Mouse (Mus musculus) CH12.LX (cell line): Measurements from ENCODE around the gene Cnpy1. TPM values are rescaled to one million over a fixed set of nuclear protein-coding genes. Genes with fewer than 3 reads are reported as not detected.

Experiments used
- DNase-seq: peaks from one replicate; pipeline ENCODE4 v3.0.0-alpha.2; 2013; ENCODE audit errors: extremely low read depth
- H3K27ac ChIP-seq: 2 replicates; pipeline ENCODE4 v1.5.1; 2012; ENCODE audit warnings: low read depth, mild to moderate bottlenecking, control low read depth, moderate library complexity; ENCODE audit not compliant: insufficient read depth
- H3K27me3 ChIP-seq: replicated peaks from 2 replicates; pipeline ENCODE3; 2012; ENCODE audit warnings: inconsistent platforms
- H3K36me3 ChIP-seq, 2 experiments: replicated peaks in 1 of 2; 2 replicates each; pipeline versions ENCODE3 to v1.6.1; 2012; ENCODE audit warnings: inconsistent platforms in 1 of 2, low read length in 1 of 2, mild to moderate bottlenecking in 1 of 2, mixed read lengths in 1 of 2, moderate library complexity in 1 of 2; ENCODE audit not compliant: control insufficient read depth in 1 of 2, insufficient read depth in 1 of 2
- H3K4me1 ChIP-seq, 2 experiments: 2 replicates each; pipeline ENCODE4 v1.6.1; 2012; ENCODE audit warnings: inconsistent platforms in 1 of 2, moderate library complexity in 1 of 2; ENCODE audit not compliant: insufficient read depth in 2 of 2, control insufficient read depth in 1 of 2
- H3K4me2 ChIP-seq: 2 replicates; pipeline ENCODE4 v1.6.1; 2012; ENCODE audit warnings: low read depth, mild to moderate bottlenecking, control low read depth; ENCODE audit not compliant: poor library complexity, insufficient read depth, severe bottlenecking
- H3K4me3 ChIP-seq, 3 experiments: fragments of 150-350 bp in 1 of 3; sonication (generic) in 1 of 3; replicated peaks in 1 of 3; 2 replicates each; pipeline versions ENCODE3 to v1.5.1; 2011 to 2012; ENCODE audit warnings: low read depth in 2 of 3, low read length in 2 of 3, mild to moderate bottlenecking in 2 of 3, moderate library complexity in 2 of 3, control low read depth in 1 of 3, improper control_type of control experiment in 1 of 3, inconsistent platforms in 1 of 3, mixed read lengths in 1 of 3; ENCODE audit not compliant: poor library complexity in 1 of 3
- H3K79me2 ChIP-seq: replicated peaks from 2 replicates; pipeline ENCODE4 v1.6.1; 2012; ENCODE audit warnings: mild to moderate bottlenecking, moderate library complexity; ENCODE audit not compliant: control insufficient read depth, poor library complexity, insufficient read depth, severe bottlenecking; ENCODE audit errors: extremely low read depth
- H3K9ac ChIP-seq: 2 replicates; pipeline ENCODE4 v1.6.1; 2012; ENCODE audit warnings: low read depth, mild to moderate bottlenecking, control low read depth, moderate library complexity; ENCODE audit not compliant: insufficient read depth
- H3K9me3 ChIP-seq: replicated peaks from 2 replicates; pipeline ENCODE3; 2012; ENCODE audit warnings: low read length, inconsistent platforms, mixed read lengths
- BHLHE40 ChIP-seq: IDR thresholded peaks from 2 replicates; pipeline ENCODE4 v1.6.1; 2011; ENCODE audit warnings: mild to moderate bottlenecking, low read depth, low read length, improper control_type of control experiment
- CHD2 ChIP-seq: IDR thresholded peaks from 2 replicates; pipeline ENCODE4 v1.6.1; 2011; ENCODE audit warnings: low read length, improper control_type of control experiment
- E2F4 ChIP-seq: IDR thresholded peaks from 2 replicates; pipeline ENCODE4 v1.6.1; 2011; ENCODE audit warnings: low read depth, low read length, improper control_type of control experiment; ENCODE audit not compliant: insufficient replicate concordance
- ELF1 ChIP-seq: IDR thresholded peaks from 2 replicates; pipeline ENCODE4 v1.6.1; 2014; ENCODE audit warnings: low read depth, mild to moderate bottlenecking, inconsistent platforms, low read length, improper control_type of control experiment
- EP300 ChIP-seq: IDR thresholded peaks from 2 replicates; pipeline ENCODE4 v1.6.1; 2011; ENCODE audit warnings: low read length, improper control_type of control experiment
- GABPA ChIP-seq: IDR thresholded peaks from 2 replicates; pipeline ENCODE4 v1.6.1; 2012; ENCODE audit warnings: low read depth, low read length, improper control_type of control experiment, inconsistent platforms; ENCODE audit not compliant: insufficient replicate concordance
- HCFC1 ChIP-seq: IDR thresholded peaks from 2 replicates; pipeline ENCODE4 v1.6.1; 2012; ENCODE audit warnings: low read depth, mild to moderate bottlenecking, inconsistent platforms, low read length, improper control_type of control experiment
- IRF4 ChIP-seq: IDR thresholded peaks from 2 replicates; pipeline ENCODE4 v1.6.1; 2014; ENCODE audit warnings: low read depth, mild to moderate bottlenecking, inconsistent platforms, low read length, improper control_type of control experiment
- JUN ChIP-seq: IDR thresholded peaks from 2 replicates; pipeline ENCODE4 v1.6.1; 2011; ENCODE audit warnings: low read depth, mild to moderate bottlenecking, low read length, improper control_type of control experiment, moderate library complexity; ENCODE audit not compliant: insufficient read depth
- JUND ChIP-seq: conservative IDR thresholded peaks from 2 replicates; pipeline ENCODE4 v1.6.1; 2011; ENCODE audit warnings: low read depth, low read length, improper control_type of control experiment
- MAFK ChIP-seq: IDR thresholded peaks from 2 replicates; pipeline ENCODE4 v1.6.1; 2011; ENCODE audit warnings: low read length, improper control_type of control experiment; ENCODE audit not compliant: insufficient replicate concordance
- MAX ChIP-seq: IDR thresholded peaks from 2 replicates; pipeline ENCODE4 v1.6.1; 2011; ENCODE audit warnings: low read length, improper control_type of control experiment
- MAZ ChIP-seq: IDR thresholded peaks from 2 replicates; pipeline ENCODE4 v1.6.1; 2012; ENCODE audit warnings: low read depth, mild to moderate bottlenecking, inconsistent platforms, low read length, improper control_type of control experiment, moderate library complexity
- MEF2A ChIP-seq: IDR thresholded peaks from 2 replicates; pipeline ENCODE4 v1.6.1; 2014; ENCODE audit warnings: low read depth, mild to moderate bottlenecking, inconsistent platforms, low read length, improper control_type of control experiment, borderline replicate concordance
- NRF1 ChIP-seq: IDR thresholded peaks from 2 replicates; pipeline ENCODE4 v1.6.1; 2014; ENCODE audit warnings: low read depth, mild to moderate bottlenecking, inconsistent platforms, low read length, improper control_type of control experiment, moderate library complexity
- POLR2A ChIP-seq: IDR thresholded peaks from 2 replicates; pipeline ENCODE4 v1.6.1; 2011; ENCODE audit warnings: low read depth, mild to moderate bottlenecking, improper control_type of control experiment, low read length
- POLR2AphosphoS2 ChIP-seq: IDR thresholded peaks from 2 replicates; pipeline ENCODE4 v1.6.1; 2011; ENCODE audit warnings: low read depth, low read length, improper control_type of control experiment
- RAD21 ChIP-seq: IDR thresholded peaks from 2 replicates; pipeline ENCODE4 v1.6.1; 2011; ENCODE audit warnings: low read depth, mild to moderate bottlenecking, low read length, improper control_type of control experiment, moderate library complexity
- RCOR1 ChIP-seq: conservative IDR thresholded peaks from 2 replicates; pipeline ENCODE4 v1.6.1; 2012; ENCODE audit warnings: low read depth, mild to moderate bottlenecking, inconsistent platforms, low read length, improper control_type of control experiment
- TBP ChIP-seq: conservative IDR thresholded peaks from 2 replicates; pipeline ENCODE4 v1.6.1; 2011; ENCODE audit warnings: low read depth, low read length, improper control_type of control experiment
- TCF12 ChIP-seq: IDR thresholded peaks from 2 replicates; pipeline ENCODE4 v1.6.1; 2014; ENCODE audit warnings: low read depth, mild to moderate bottlenecking, inconsistent platforms, low read length, improper control_type of control experiment
- USF2 ChIP-seq: conservative IDR thresholded peaks from 2 replicates; pipeline ENCODE4 v1.6.1; 2011; ENCODE audit warnings: low read depth, low read length, improper control_type of control experiment
- ZC3H11A ChIP-seq: IDR thresholded peaks from 2 replicates; pipeline ENCODE4 v1.6.1; 2012; ENCODE audit warnings: low read depth, mild to moderate bottlenecking, inconsistent platforms, low read length, improper control_type of control experiment
- ZKSCAN1 ChIP-seq: IDR thresholded peaks from 2 replicates; pipeline ENCODE4 v1.6.1; 2012; ENCODE audit warnings: low read depth, inconsistent platforms, low read length, improper control_type of control experiment, borderline replicate concordance
- ZMIZ1 ChIP-seq: IDR thresholded peaks from 2 replicates; pipeline ENCODE4 v1.6.1; 2012; ENCODE audit warnings: low read depth, mild to moderate bottlenecking, inconsistent platforms, low read length, improper control_type of control experiment
- dilution Hi-C: fragments of 300-500 bp; cut with MboI; formaldehyde crosslinking; loops from 2 replicates; pipeline ENCODE4 v1.14.3; 2020; ENCODE audit warnings: low sequenced_read_pairs; ENCODE audit not compliant: extremely low pct_unique_long_range_greater_than_20kb, extremely low pct_ligation_motif_present
- in situ Hi-C: fragments of 300-500 bp; cut with MboI; formaldehyde crosslinking; loops from 3 replicates; pipeline ENCODE4 v1.14.3; 2019; ENCODE audit warnings: low sequenced_read_pairs, low pct_ligation_motif_present, low pct_unique_long_range_greater_than_20kb, mixed read lengths
- polyA plus RNA-seq: library from polyadenylated mRNA; unstranded; fragments of >175 nt; gene quantifications from 2 replicates; pipeline ENCODE4 v1.2.1, GENCODE M21; 2012; ENCODE audit warnings: low read depth; ENCODE audit not compliant: insufficient read length
- total RNA-seq, 2 experiments: library from RNA; depleted of rRNA; stranded (reverse); fragments of 300-350 nt in 1 of 2; fragments of >200 nt in 1 of 2; gene quantifications; 2 replicates each; pipeline ENCODE4 v1.2.3; 2012 to 2014

Gene Cnpy1
- total and polyA plus RNA-seq, 3 experiments: 0.11 to 0.26 TPM; not detected in 1

DNA sequence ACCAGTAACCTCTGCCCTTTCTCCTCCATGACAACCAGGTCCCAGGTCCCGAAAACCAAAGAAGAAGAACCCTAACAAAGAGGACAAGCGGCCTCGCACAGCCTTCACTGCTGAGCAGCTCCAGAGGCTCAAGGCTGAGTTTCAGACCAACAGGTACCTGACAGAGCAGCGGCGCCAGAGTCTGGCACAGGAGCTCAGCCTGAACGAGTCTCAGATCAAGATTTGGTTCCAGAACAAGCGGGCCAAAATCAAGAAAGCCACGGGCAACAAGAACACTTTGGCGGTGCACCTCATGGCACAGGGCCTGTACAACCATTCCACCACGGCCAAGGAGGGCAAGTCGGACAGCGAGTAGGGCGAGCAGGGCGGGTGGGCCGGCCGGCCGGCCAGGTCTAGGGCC, 75.5 kb downstream of the Cnpy1 start:
- H3K4me3 ChIP-seq: no peak overlapping the region
- H3K79me2 ChIP-seq: no peaks in the 10 kb centered on the region
- H3K9ac ChIP-seq: no peak overlapping the region
- no peaks in the 10 kb centered on the region for H3K36me3 ChIP-seq
- dilution Hi-C loops: no loop called here
- H3K9me3 ChIP-seq: peaks cover 30% of the 10 kb centered on the region
- H3K27me3 ChIP-seq: no peaks in the 10 kb centered on the region
- no peak overlapping the region for H3K4me2 ChIP-seq
- TF ChIP-seq POLR2AphosphoS2: no peak
- no peak for TF ChIP-seq MAZ
- TF ChIP-seq GABPA: no peak
- TF ChIP-seq ZMIZ1: no peak
- TF ChIP-seq, all 38 proteins: peak for 0
- in situ Hi-C loops: no loop called here
- Histone ChIP-seq H3K4me1 (no peaks in the 10 kb centered on the region), H3K27ac (no peak overlapping the region)
- no peak for DNase-seq

DNA sequence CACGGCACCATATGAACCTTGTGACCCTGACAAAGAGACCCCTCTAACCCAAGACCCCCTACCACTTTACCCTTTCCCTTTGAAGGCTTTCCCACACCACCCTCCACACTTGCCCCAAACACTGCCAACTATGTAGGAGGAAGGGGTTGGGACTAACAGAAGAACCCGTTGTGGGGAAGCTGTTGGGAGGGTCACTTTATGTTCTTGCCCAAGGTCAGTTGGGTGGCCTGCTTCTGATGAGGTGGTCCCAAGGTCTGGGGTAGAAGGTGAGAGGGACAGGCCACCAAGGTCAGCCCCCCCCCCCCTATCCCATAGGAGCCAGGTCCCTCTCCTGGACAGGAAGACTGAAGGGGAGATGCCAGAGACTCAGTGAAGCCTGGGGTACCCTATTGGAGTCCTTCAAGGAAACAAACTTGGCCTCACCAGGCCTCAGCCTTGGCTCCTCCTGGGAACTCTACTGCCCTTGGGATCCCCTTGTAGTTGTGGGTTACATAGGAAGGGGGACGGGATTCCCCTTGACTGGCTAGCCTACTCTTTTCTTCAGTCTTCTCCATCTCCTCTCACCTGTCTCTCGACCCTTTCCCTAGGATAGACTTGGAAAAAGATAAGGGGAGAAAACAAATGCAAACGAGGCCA, 76.3 kb downstream of the Cnpy1 start:
- dilution Hi-C loops: no loop called here
- in situ Hi-C loops: no loop called here

DNA sequence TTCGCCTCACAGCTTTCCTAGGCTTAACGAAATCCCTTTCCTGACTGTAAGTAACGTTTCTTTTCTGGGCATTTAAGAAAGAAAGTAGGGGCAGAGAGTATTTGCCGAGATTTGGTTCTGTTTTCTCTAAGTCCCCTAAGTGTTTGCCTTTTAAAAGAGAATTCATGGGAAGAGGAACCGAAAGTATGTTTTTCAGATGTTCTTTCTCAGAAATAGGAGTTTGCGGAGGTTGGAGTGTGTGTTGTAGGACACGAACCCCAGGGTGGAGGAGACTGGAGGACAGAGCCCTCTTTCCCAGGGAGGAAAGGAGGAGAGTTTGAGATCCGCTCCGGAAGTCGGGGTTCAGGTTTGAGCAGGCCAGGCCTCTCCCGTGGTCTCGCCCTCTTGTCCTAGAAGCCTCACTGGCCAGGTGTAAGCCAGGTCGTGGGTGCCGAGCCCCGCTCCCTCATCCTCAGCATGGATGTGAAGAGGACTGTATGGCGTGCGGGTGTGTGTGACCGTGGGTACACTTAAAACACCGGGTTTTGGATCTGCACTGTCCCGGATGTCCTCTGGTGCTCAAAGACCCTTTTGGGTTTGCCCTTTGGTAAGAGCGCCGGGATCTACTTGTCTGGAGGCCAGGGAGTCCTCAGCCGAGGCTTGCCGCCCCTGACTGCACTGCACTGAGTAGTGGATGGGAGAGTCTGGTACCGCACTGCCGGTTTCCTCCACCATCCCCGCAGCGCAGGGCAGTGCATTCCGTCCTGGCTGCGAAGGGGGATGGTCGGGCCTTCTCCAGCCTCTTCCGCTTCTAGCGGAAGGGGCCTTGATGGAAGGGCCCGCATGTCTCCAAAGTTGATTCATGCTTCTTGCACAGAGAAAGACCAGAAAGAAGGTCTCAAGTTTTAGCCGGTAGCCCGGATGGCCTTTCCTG, 77.1 kb downstream of the Cnpy1 start:
- Histone ChIP-seq H3K4me1 (no peaks in the 10 kb centered on the region), H3K27me3 (peaks cover 4% of the 10 kb centered on the region), H3K4me3 (no peak overlapping the region), H3K36me3 (no peaks in the 10 kb centered on the region), H3K4me2 (no peak overlapping the region), H3K27ac (no peak overlapping the region), H3K79me2 (no peaks in the 10 kb centered on the region), H3K9ac (no peak overlapping the region), H3K9me3 (peaks cover 33% of the 10 kb centered on the region)
- dilution Hi-C loops (no loop called here), in situ Hi-C loops (no loop called here)
- no peak for DNase-seq
- TF ChIP-seq MEF2A: no peak
- no peak for TF ChIP-seq ELF1
- TF ChIP-seq IRF4: no peak
- no peak for TF ChIP-seq E2F4
- no peak for TF ChIP-seq MAFK
- no peak for TF ChIP-seq POLR2A
- no peak for TF ChIP-seq NRF1
- no peak for TF ChIP-seq MAX
- TF ChIP-seq RCOR1: no peak
- no peak for TF ChIP-seq ZMIZ1
- no peak for TF ChIP-seq JUN
- TF ChIP-seq JUND: no peak
- no peak for TF ChIP-seq CHD2
- TF ChIP-seq USF2: no peak
- no peak for TF ChIP-seq EP300
- TF ChIP-seq HCFC1: no peak

More for the DNA sequence above, 76.3 kb downstream of the Cnpy1 start:
- DNase-seq: no peak
- no peak overlapping the region for H3K4me2 ChIP-seq
- H3K27me3 ChIP-seq: no peaks in the 10 kb centered on the region
- H3K9ac ChIP-seq: no peak overlapping the region
- no peak overlapping the region for H3K4me3 ChIP-seq
- no peaks in the 10 kb centered on the region for H3K79me2 ChIP-seq
- no peaks in the 10 kb centered on the region for H3K36me3 ChIP-seq
- no peaks in the 10 kb centered on the region for H3K4me1 ChIP-seq
- TF ChIP-seq HCFC1 (no peak), TBP (no peak), RAD21 (no peak), JUN (no peak), E2F4 (no peak), TCF12 (no peak), ZKSCAN1 (no peak), ZC3H11A (no peak), ZMIZ1 (no peak), EP300 (no peak), IRF4 (no peak), CHD2 (no peak), BHLHE40 (no peak)
- TF ChIP-seq, all 38 proteins: peak for 0
- no peak overlapping the region for H3K27ac ChIP-seq
- H3K9me3 ChIP-seq: peaks cover 33% of the 10 kb centered on the region
